Mouse (Mus musculus): Measurements from ENCODE around the gene Xrcc6.

Xrcc6 gene

GRCm38 (mm10) chr15:81987646-81988045 is at the start of gene Xrcc6:
Gene Xrcc6, plus strand, starts transcription at chr15:81987835.
- no peak for DNase-seq (ENCODE audit: low spot score in 2 of 2)

GRCm38 (mm10) chr15:81938246-81938645 is 49.4 kb upstream of the Xrcc6 start:
- no peak for DNase-seq (ENCODE audit: low spot score in 2 of 2)

- DNase-seq (ENCODE audit: low spot score in 2 of 2): peak in 1 of 2 experiments; percentile 55
Observed at GRCm38 (mm10) chr15:81939157-81939715, 48.4 kb upstream of the Xrcc6 start.

GRCm38 (mm10) chr15:81939774-81940173 is 47.9 kb upstream of the Xrcc6 start:
- no peak for DNase-seq (ENCODE audit: low spot score in 2 of 2)

GRCm38 (mm10) chr15:81940219-81940618 is 47.4 kb upstream of the Xrcc6 start:
- DNase-seq (ENCODE audit: low spot score in 2 of 2): peak in 1 of 2 experiments; percentile 47

GRCm38 (mm10) chr15:81941010-81941409 is 46.6 kb upstream of the Xrcc6 start:
- DNase-seq (ENCODE audit: low spot score in 2 of 2): peak in 1 of 2 experiments; percentile 54

- peak in 1 of 2 experiments; percentile 52 for DNase-seq (ENCODE audit: low spot score in 2 of 2)
Observed at GRCm38 (mm10) chr15:81943176-81943749, 44.4 kb upstream of the Xrcc6 start.

GRCm38 (mm10) chr15:81949076-81949475 is 38.6 kb upstream of the Xrcc6 start:
- peak in 1 of 2 experiments; percentile 59 for DNase-seq (ENCODE audit: low spot score in 2 of 2)

- peak in 1 of 2 experiments; percentile 56 for DNase-seq (ENCODE audit: low spot score in 2 of 2)
Observed at GRCm38 (mm10) chr15:81949476-81950131, 38.0 kb upstream of the Xrcc6 start.

GRCm38 (mm10) chr15:81950716-81951115 is 36.9 kb upstream of the Xrcc6 start:
- no peak for DNase-seq (ENCODE audit: low spot score in 2 of 2)

- DNase-seq (ENCODE audit: low spot score in 2 of 2): peak in 1 of 2 experiments; percentile 56
Observed at GRCm38 (mm10) chr15:81951159-81951558, 36.5 kb upstream of the Xrcc6 start.

GRCm38 (mm10) chr15:81952310-81952709 is 35.3 kb upstream of the Xrcc6 start:
- no peak for DNase-seq (ENCODE audit: low spot score in 2 of 2)

- DNase-seq (ENCODE audit: low spot score in 2 of 2): no peak
Observed at GRCm38 (mm10) chr15:81954151-81954583, 33.5 kb upstream of the Xrcc6 start.

- no peak for DNase-seq (ENCODE audit: low spot score in 2 of 2)
Observed at GRCm38 (mm10) chr15:81954716-81955115, 32.9 kb upstream of the Xrcc6 start.

GRCm38 (mm10) chr15:81955414-81955813 is 32.2 kb upstream of the Xrcc6 start:
- DNase-seq (ENCODE audit: low spot score in 2 of 2): no peak

- DNase-seq (ENCODE audit: low spot score in 2 of 2): peak; percentile 54 to 86
Observed at GRCm38 (mm10) chr15:81956457-81956856, 31.2 kb upstream of the Xrcc6 start.

- DNase-seq (ENCODE audit: low spot score in 2 of 2): no peak
Observed at GRCm38 (mm10) chr15:81957598-81957997, 30.0 kb upstream of the Xrcc6 start.

- DNase-seq (ENCODE audit: low spot score in 2 of 2): no peak
Observed at GRCm38 (mm10) chr15:81958906-81959305, 28.7 kb upstream of the Xrcc6 start.

GRCm38 (mm10) chr15:81960171-81961077 is 27.2 kb upstream of the Xrcc6 start, which contains the start of gene Pmm1:
Gene Pmm1, minus strand, starts transcription at chr15:81960930.
- peak; percentile 99 to 100 for DNase-seq (ENCODE audit: low spot score in 2 of 2)

GRCm38 (mm10) chr15:81961078-81961451 is 26.6 kb upstream of the Xrcc6 start:
- DNase-seq (ENCODE audit: low spot score in 2 of 2): no peak

GRCm38 (mm10) chr15:81964262-81964661 is 23.4 kb upstream of the Xrcc6 start:
- DNase-seq (ENCODE audit: low spot score in 2 of 2): no peak

- no peak for DNase-seq (ENCODE audit: low spot score in 2 of 2)
Observed at GRCm38 (mm10) chr15:81964980-81965545, 22.6 kb upstream of the Xrcc6 start.

Measured in spleen, postnatal 4 days (tissue).